Mouse (Mus musculus): Measurements from ENCODE around the gene Adamts2. TPM values are rescaled to one million over a fixed set of nuclear protein-coding genes. Genes with fewer than 3 reads are reported as not detected.

The Adamts2 gene
- polyA plus RNA-seq, 1 experiment from 2014 or later, result 12.2 TPM

DNA sequence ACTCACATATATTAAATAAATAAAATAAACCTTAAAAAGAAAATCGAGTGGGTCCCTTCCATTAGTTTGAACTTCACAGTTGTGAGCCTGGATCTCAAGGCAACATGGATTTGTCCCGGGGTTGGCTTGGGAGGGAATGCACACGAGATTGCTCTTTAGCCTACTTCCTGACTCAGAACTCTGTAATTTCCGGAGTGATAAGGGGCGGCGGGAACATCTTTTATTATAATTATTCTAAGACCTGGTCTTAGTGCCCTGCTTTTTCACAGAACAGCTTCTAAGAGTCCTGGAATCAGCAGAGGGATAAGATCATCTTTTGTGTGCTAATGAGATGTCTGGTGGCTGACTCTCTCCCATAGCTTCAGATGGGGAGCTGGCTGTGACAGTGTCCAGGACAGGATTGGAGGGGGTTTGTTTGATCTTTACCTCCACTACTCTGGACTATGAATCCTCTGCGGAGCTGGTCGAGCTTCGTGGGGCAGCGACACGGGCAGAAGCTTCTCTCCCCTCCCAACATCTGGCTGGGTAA lies 15.2 kb downstream of the Adamts2 start:
- Histone ChIP-seq H3K27ac (replicated peaks) (no peak overlapping the region), H3K27me3 (ENCODE audit: control insufficient read depth, insufficient read depth, low read length) (no peaks in the 10 kb centered on the region), H3K9ac (ENCODE audit: low read length) (no peak overlapping the region), H3K4me1 (replicated peaks; ENCODE audit: control insufficient read depth, insufficient read depth) (no peaks in the 10 kb centered on the region), H3K4me2 (replicated peaks; ENCODE audit: low read depth) (no peak overlapping the region), H3K9me3 (ENCODE audit: control insufficient read depth, low read length) (no peaks in the 10 kb centered on the region), H3K4me3 (ENCODE audit: low read depth, low read length) (no peak overlapping the region), H3K36me3 (ENCODE audit: control insufficient read depth, insufficient read depth, low read length) (no peaks in the 10 kb centered on the region)
- DNase-seq (ENCODE audit: low spot score) (no peak), ATAC-seq (ENCODE audit: low FRiP score, low TSS enrichment) (no peak)
- TF ChIP-seq EP300 (optimal IDR thresholded peaks at IDR 0.05) (no peak), CTCF (IDR thresholded peaks at IDR 0.05; ENCODE audit: low read depth) (no peak)
- 80% methylated on average over 11 of the region's 11 CpGs for WGBS

DNA sequence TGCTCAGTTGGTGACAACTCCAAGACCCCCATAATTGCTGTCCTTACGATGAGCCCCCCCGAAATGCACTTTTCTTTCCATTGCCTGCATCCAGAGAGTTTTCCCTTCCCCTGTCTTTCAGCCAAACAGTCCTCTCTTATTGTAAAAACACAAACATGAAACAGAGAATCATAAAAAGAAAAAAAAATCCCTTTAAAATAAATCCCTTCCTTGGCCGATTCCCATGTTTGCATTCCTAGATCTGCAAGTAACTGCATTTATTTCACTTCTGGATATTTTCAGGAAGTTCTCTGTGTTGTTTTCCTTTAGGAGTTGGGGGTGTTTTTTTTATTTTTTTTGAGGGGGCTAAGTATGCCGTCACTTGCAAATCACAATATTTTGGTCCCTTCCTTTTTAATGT lies 19.0 kb downstream of the Adamts2 start:
- no peak for TF ChIP-seq EP300 (optimal IDR thresholded peaks at IDR 0.05)
- TF ChIP-seq CTCF (IDR thresholded peaks at IDR 0.05; ENCODE audit: low read depth), result no peak
- no peaks in the 10 kb centered on the region for H3K27me3 ChIP-seq (ENCODE audit: control insufficient read depth, insufficient read depth, low read length)
- H3K27ac ChIP-seq (replicated peaks), result peak overlapping the region; percentile 84
- WGBS, result 47% methylated on average over 4 of the region's 4 CpGs
- no peak overlapping the region for H3K9ac ChIP-seq (ENCODE audit: low read length)
- no peak overlapping the region for H3K4me2 ChIP-seq (replicated peaks; ENCODE audit: low read depth)
- no peak for ATAC-seq (ENCODE audit: low FRiP score, low TSS enrichment)
- no peaks in the 10 kb centered on the region for H3K36me3 ChIP-seq (ENCODE audit: control insufficient read depth, insufficient read depth, low read length)
- H3K9me3 ChIP-seq (ENCODE audit: control insufficient read depth, low read length), result no peaks in the 10 kb centered on the region
- no peaks in the 10 kb centered on the region for H3K4me1 ChIP-seq (replicated peaks; ENCODE audit: control insufficient read depth, insufficient read depth)
- H3K4me3 ChIP-seq (ENCODE audit: low read depth, low read length), result no peak overlapping the region
- no peak for DNase-seq (ENCODE audit: low spot score)

DNA sequence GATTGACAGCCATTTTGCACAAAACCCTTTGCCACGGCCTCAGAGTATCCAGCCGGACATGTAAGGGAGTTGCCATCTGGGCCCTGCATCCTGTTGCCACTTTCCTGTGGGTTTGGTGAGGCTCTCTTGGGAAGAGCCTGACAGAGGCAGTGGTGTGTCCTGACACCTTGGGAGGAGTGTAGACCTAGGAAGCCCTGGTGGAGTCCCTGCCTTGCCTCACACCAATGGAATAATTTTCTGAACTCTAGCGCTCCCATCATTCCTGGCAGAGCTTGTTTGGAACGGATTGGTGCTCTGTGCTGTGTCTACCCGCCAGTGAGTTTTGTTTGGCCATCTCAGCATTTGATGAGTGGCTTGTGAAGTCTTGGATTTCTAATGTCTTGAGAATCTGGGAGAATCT lies 19.5 kb downstream of the Adamts2 start:
- no peak overlapping the region for H3K4me3 ChIP-seq (ENCODE audit: low read depth, low read length)
- H3K4me2 ChIP-seq (replicated peaks; ENCODE audit: low read depth), result 0 out of 2 replicates have a peak overlapping the region, but pooled peaks have one; percentile 5
- DNase-seq (ENCODE audit: low spot score) (no peak), ATAC-seq (ENCODE audit: low FRiP score, low TSS enrichment) (no peak)
- H3K9ac ChIP-seq (ENCODE audit: low read length), result no peak overlapping the region
- WGBS, result 42% methylated on average over 5 of the region's 5 CpGs
- no peak for TF ChIP-seq EP300 (optimal IDR thresholded peaks at IDR 0.05)
- TF ChIP-seq CTCF (IDR thresholded peaks at IDR 0.05; ENCODE audit: low read depth), result no peak
- H3K27me3 ChIP-seq (ENCODE audit: control insufficient read depth, insufficient read depth, low read length), result no peaks in the 10 kb centered on the region
- no peaks in the 10 kb centered on the region for H3K4me1 ChIP-seq (replicated peaks; ENCODE audit: control insufficient read depth, insufficient read depth)
- no peaks in the 10 kb centered on the region for H3K36me3 ChIP-seq (ENCODE audit: control insufficient read depth, insufficient read depth, low read length)
- H3K27ac ChIP-seq (replicated peaks), result peak overlapping the region; percentile 84
- no peaks in the 10 kb centered on the region for H3K9me3 ChIP-seq (ENCODE audit: control insufficient read depth, low read length)

DNA sequence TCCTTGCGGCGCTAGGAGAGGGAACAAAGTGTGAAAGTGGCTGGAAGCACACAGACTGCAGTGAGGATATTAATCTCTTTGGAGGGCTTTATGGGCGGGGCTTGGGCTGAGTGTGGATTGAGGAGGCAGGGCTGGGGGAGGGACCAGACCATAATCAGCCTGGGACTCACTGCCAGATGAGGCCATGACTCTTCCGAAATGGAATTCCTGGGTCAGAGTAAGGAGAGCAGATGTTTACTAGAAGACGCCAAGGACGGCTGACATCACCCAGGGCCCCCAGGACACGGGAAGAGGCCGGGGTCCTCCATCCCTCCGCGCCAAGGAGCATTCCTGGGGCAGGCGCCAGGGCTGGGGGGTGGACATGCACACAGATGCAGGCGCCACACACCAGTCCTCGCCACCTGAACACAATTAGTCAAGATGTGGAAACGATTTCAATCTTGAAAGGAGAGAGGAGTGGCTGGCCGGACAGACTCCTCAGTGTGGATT lies 20.4 kb downstream of the Adamts2 start:
- peak; percentile 61 for DNase-seq (ENCODE audit: low spot score)

DNA sequence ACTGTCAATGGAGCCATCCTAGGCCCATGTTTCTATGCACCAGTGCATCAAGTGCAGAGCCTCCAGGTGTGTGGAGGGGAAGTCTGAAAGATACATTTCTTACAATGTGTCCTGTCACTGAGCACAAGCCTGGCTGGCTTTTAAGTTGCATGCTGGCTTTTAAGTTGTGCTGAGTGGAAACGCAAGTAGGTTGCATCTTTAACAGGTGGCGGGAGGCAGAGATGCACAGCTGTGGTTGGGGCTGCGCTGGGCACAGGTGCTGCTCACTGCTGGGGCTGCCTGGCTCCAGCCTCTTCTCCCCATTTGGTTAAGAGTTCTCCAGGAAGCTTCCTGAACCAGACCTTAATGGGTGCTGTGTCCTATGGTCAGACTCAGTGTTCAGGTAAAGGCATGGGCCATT lies 21.9 kb downstream of the Adamts2 start:
- no peak for TF ChIP-seq EP300 (optimal IDR thresholded peaks at IDR 0.05)
- no peak for TF ChIP-seq CTCF (IDR thresholded peaks at IDR 0.05; ENCODE audit: low read depth)
- WGBS, result 85% methylated on average over 3 of the region's 3 CpGs
- Histone ChIP-seq H3K27ac (replicated peaks) (no peak overlapping the region), H3K27me3 (ENCODE audit: control insufficient read depth, insufficient read depth, low read length) (no peaks in the 10 kb centered on the region), H3K4me2 (replicated peaks; ENCODE audit: low read depth) (no peak overlapping the region), H3K9ac (ENCODE audit: low read length) (no peak overlapping the region), H3K9me3 (ENCODE audit: control insufficient read depth, low read length) (no peaks in the 10 kb centered on the region), H3K36me3 (ENCODE audit: control insufficient read depth, insufficient read depth, low read length) (no peaks in the 10 kb centered on the region), H3K4me1 (replicated peaks; ENCODE audit: control insufficient read depth, insufficient read depth) (no peaks in the 10 kb centered on the region), H3K4me3 (ENCODE audit: low read depth, low read length) (no peak overlapping the region)
- DNase-seq (ENCODE audit: low spot score), result no peak
- ATAC-seq (ENCODE audit: low FRiP score, low TSS enrichment), result no peak

More for the DNA sequence above, 20.4 kb downstream of the Adamts2 start:
- H3K4me3 ChIP-seq (ENCODE audit: low read depth, low read length), result no peak overlapping the region
- no peaks in the 10 kb centered on the region for H3K27me3 ChIP-seq (ENCODE audit: control insufficient read depth, insufficient read depth, low read length)
- no peak overlapping the region; the same call in 1 of the 2 replicates for H3K4me2 ChIP-seq (replicated peaks; ENCODE audit: low read depth)
- ATAC-seq (ENCODE audit: low FRiP score, low TSS enrichment), result peak; percentile 89
- peak overlapping the region; percentile 84 for H3K27ac ChIP-seq (replicated peaks)
- WGBS, result 18% methylated on average over 15 of the region's 15 CpGs
- no peaks in the 10 kb centered on the region for H3K36me3 ChIP-seq (ENCODE audit: control insufficient read depth, insufficient read depth, low read length)
- no peak overlapping the region for H3K9ac ChIP-seq (ENCODE audit: low read length)
- no peaks in the 10 kb centered on the region for H3K4me1 ChIP-seq (replicated peaks; ENCODE audit: control insufficient read depth, insufficient read depth)
- H3K9me3 ChIP-seq (ENCODE audit: control insufficient read depth, low read length), result no peaks in the 10 kb centered on the region
- TF ChIP-seq CTCF (IDR thresholded peaks at IDR 0.05; ENCODE audit: low read depth) (no peak), EP300 (optimal IDR thresholded peaks at IDR 0.05) (no peak)

DNA sequence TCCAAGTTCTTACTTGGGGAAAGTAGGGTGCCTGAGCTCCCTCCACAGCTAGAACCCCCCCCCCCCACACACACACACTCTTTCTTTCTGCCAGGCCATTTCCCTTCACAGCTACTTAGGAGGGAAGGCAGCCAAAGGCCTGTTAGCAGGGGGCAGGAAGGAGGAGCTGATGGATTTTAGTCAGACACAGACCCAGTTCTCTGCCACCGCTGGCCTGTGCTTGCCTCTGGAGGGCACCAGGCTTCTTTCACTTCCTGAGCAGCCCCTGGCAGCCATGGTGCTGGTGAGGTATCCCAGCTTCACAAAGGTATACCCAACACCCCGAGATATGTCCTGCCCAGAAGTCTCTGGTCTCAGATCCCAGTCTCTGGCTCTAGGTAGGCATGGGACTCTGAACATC lies 22.4 kb downstream of the Adamts2 start:
- Histone ChIP-seq H3K4me2 (replicated peaks; ENCODE audit: low read depth) (no peak overlapping the region), H3K9me3 (ENCODE audit: control insufficient read depth, low read length) (no peaks in the 10 kb centered on the region), H3K4me1 (replicated peaks; ENCODE audit: control insufficient read depth, insufficient read depth) (no peaks in the 10 kb centered on the region), H3K9ac (ENCODE audit: low read length) (0 out of 2 replicates have a peak overlapping the region, but pooled peaks have one; percentile 27), H3K27ac (replicated peaks) (no peak overlapping the region), H3K36me3 (ENCODE audit: control insufficient read depth, insufficient read depth, low read length) (no peaks in the 10 kb centered on the region), H3K4me3 (ENCODE audit: low read depth, low read length) (no peak overlapping the region), H3K27me3 (ENCODE audit: control insufficient read depth, insufficient read depth, low read length) (no peaks in the 10 kb centered on the region)
- DNase-seq (ENCODE audit: low spot score) (no peak), ATAC-seq (ENCODE audit: low FRiP score, low TSS enrichment) (no peak)
- 46% methylated on average over 2 of the region's 2 CpGs for WGBS
- peak; percentile 56 for TF ChIP-seq CTCF (IDR thresholded peaks at IDR 0.05; ENCODE audit: low read depth)
- TF ChIP-seq EP300 (optimal IDR thresholded peaks at IDR 0.05), result no peak

Data from stomach, postnatal 0 days (tissue).